Mouse (Mus musculus): Measurements from ENCODE around the gene Pdxdc1. TPM values are rescaled to one million over a fixed set of nuclear protein-coding genes. Genes with fewer than 3 reads are reported as not detected.
"Not testable (repeated sequence)": the region's sequence is repeated elsewhere in the genome, so short reads cannot be mapped to it uniquely, and the experiment has no call there.

The Pdxdc1 gene
- total RNA-seq, 1 experiment from 2014 or later, result 74.9 TPM

- no peak; the same call in 1 of the 2 replicates for ATAC-seq (replicated peaks; ENCODE audit: low read depth, poor library complexity, severe bottlenecking)
Observed at GRCm38 (mm10) chr16:13819806-13820500, 83.0 kb downstream of the Pdxdc1 start.

GRCm38 (mm10) chr16:13819394-13819743, 83.6 kb downstream of the Pdxdc1 start:
- ATAC-seq (replicated peaks; ENCODE audit: low read depth, poor library complexity, severe bottlenecking), result no peak; the same call in 1 of the 2 replicates

GRCm38 (mm10) chr16:13818560-13819393, 84.2 kb downstream of the Pdxdc1 start, which contains the start of gene Ntan1:
Gene Ntan1, plus strand, starts transcription at chr16:13818845.
- ATAC-seq (replicated peaks; ENCODE audit: low read depth, poor library complexity, severe bottlenecking), result peak; percentile 89

- no peak for ATAC-seq (replicated peaks; ENCODE audit: low read depth, poor library complexity, severe bottlenecking)
Observed at GRCm38 (mm10) chr16:13813200-13813599, 89.7 kb downstream of the Pdxdc1 start.

GRCm38 (mm10) chr16:13812152-13812551, 90.8 kb downstream of the Pdxdc1 start:
- no peak for ATAC-seq (replicated peaks; ENCODE audit: low read depth, poor library complexity, severe bottlenecking)

- no peak for ATAC-seq (replicated peaks; ENCODE audit: low read depth, poor library complexity, severe bottlenecking)
Observed at GRCm38 (mm10) chr16:13808410-13808809, 94.5 kb downstream of the Pdxdc1 start.

GRCm38 (mm10) chr16:13807616-13808015, 95.3 kb downstream of the Pdxdc1 start:
- ATAC-seq (replicated peaks; ENCODE audit: low read depth, poor library complexity, severe bottlenecking), result no peak

- ATAC-seq (replicated peaks; ENCODE audit: low read depth, poor library complexity, severe bottlenecking), result no peak
Observed at GRCm38 (mm10) chr16:13804666-13805065, 98.3 kb downstream of the Pdxdc1 start.

GRCm38 (mm10) chr16:13801231-13801630, 101.7 kb downstream of the Pdxdc1 start:
- no peak for ATAC-seq (replicated peaks; ENCODE audit: low read depth, poor library complexity, severe bottlenecking)

GRCm38 (mm10) chr16:13796746-13797175, 106.2 kb downstream of the Pdxdc1 start:
- ATAC-seq (replicated peaks; ENCODE audit: low read depth, poor library complexity, severe bottlenecking), result peak; percentile 88

- ATAC-seq (replicated peaks; ENCODE audit: low read depth, poor library complexity, severe bottlenecking), result not testable (repeated sequence)
Observed at GRCm38 (mm10) chr16:13793441-13793840, 109.5 kb downstream of the Pdxdc1 start.

GRCm38 (mm10) chr16:13785932-13786331, 117.0 kb downstream of the Pdxdc1 start:
- ATAC-seq (replicated peaks; ENCODE audit: low read depth, poor library complexity, severe bottlenecking), result no peak

Other genes with a start within 250 kb of the Pdxdc1 start
- gene Parn, start 235.0 kb downstream of the Pdxdc1 start, total RNA-seq (2017), result 57.2 and 72.2 TPM in 2 replicates
- 42.0 and 55.5 TPM in 2 replicates for gene Bfar, start 231.3 kb downstream of the Pdxdc1 start, total RNA-seq (2017)
- gene 3110001I22Rik, start 231.2 kb downstream of the Pdxdc1 start, total RNA-seq (2017), result 12.2 and 18.5 TPM in 2 replicates
- not detected in 2 replicates for gene Pla2g10, start 172.1 kb downstream of the Pdxdc1 start, total RNA-seq (2017)
- gene Rrn3, start 122.4 kb downstream of the Pdxdc1 start, total RNA-seq (2017), result 52.6 and 58.4 TPM in 2 replicates
- 53.0 and 76.2 TPM in 2 replicates for gene Ntan1, start 84.3 kb downstream of the Pdxdc1 start, total RNA-seq (2017)
- gene Mpv17l, start within 50 bp of the Pdxdc1 start, total RNA-seq (2017), result 0.78 and 0.87 TPM in 2 replicates
- gene 2900011O08Rik, start 83.5 kb upstream of the Pdxdc1 start, total RNA-seq (2017), result not detected in 2 replicates
- gene Ifitm7, start 83.8 kb upstream of the Pdxdc1 start, total RNA-seq (2017), result 1.3 and 3.3 TPM in 2 replicates

Data from common myeloid progenitor, adult 5-6 weeks (primary cell).